Mouse (Mus musculus) megakaryocyte, embryonic 14.5 days (primary cell): Measurements from ENCODE around the gene Vwa3b.

Experiments used
- FLI1 ChIP-seq: IDR thresholded peaks from 2 replicates; pipeline ENCODE4 v1.6.1; 2012; ENCODE audit warnings: low read length, inconsistent platforms, mixed read lengths
- GATA1 ChIP-seq: IDR thresholded peaks from 3 replicates; pipeline ENCODE4 v1.6.1; 2012; ENCODE audit warnings: mixed read lengths, low read length, inconsistent platforms, borderline replicate concordance

DNA sequence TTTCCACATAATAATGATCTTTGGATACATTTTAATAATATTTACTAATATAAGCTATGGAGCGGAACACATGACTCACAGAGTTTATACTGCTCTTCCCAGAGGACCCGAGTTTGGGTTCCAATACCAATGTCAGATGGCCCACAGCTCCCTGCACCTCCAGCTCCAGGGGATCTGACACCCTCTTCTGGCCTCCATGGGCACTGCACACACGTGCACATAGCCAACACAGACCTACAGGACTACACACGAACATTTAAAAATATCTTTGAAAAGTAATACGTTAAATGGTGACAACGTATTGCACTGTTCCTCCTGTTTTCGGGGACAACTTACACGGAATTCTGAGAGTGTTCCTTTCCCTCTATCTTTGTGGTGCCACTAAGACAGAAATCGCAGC, 125.5 kb downstream of the Vwa3b start:
- TF ChIP-seq GATA1 (no peak), FLI1 (no peak)
